Mouse (Mus musculus) midbrain, postnatal 0 days (tissue): ENCODE results near the gene Dpp9. TPM values are rescaled to one million over a fixed set of nuclear protein-coding genes. Genes with fewer than 3 reads are reported as not detected.

Experiments used
- ATAC-seq: fragments of 200-750 bp; cut with Nextera tagmentation; 2 replicates; pipeline ENCODE4 v1.8.0; 2017; ENCODE audit warnings: moderate number of reproducible peaks, mild to moderate bottlenecking, moderate TSS enrichment, moderate library complexity; ENCODE audit not compliant: low FRiP score
- DNase-seq: peaks from one replicate; pipeline ENCODE4 v3.0.0-alpha.2; 2015; ENCODE audit warnings: low spot score
- H3K27ac ChIP-seq: fragments of 300-500 bp; sonication (generic); 2 replicates; pipeline ENCODE4 v1.5.1; 2014; ENCODE audit warnings: low read depth, mild to moderate bottlenecking, low read length, mixed read lengths
- H3K27me3 ChIP-seq: fragments of 300-500 bp; sonication (generic); 2 replicates; pipeline ENCODE4 v1.6.1; 2014; ENCODE audit warnings: low read length, control low read depth, mixed read lengths; ENCODE audit not compliant: insufficient read depth
- H3K36me3 ChIP-seq: fragments of 300-500 bp; sonication (generic); 2 replicates; pipeline ENCODE4 v1.6.1; 2014; ENCODE audit warnings: low read length, control low read depth, mixed read lengths; ENCODE audit not compliant: insufficient read depth
- H3K4me1 ChIP-seq: fragments of 300-500 bp; sonication (generic); 2 replicates; pipeline ENCODE4 v1.6.1; 2014; ENCODE audit warnings: mild to moderate bottlenecking, control low read depth, antibody characterized with exemption, low read length, mixed read lengths; ENCODE audit not compliant: insufficient read depth
- H3K4me2 ChIP-seq: fragments of 300-500 bp; sonication (generic); 2 replicates; pipeline ENCODE4 v1.6.1; 2014; ENCODE audit warnings: low read depth, mild to moderate bottlenecking, low read length, mixed read lengths; ENCODE audit not compliant: poor library complexity, severe bottlenecking
- H3K4me3 ChIP-seq: fragments of 300-500 bp; sonication (generic); 2 replicates; pipeline ENCODE4 v1.5.1; 2014; ENCODE audit warnings: low read depth, mild to moderate bottlenecking, low read length, moderate library complexity
- H3K9ac ChIP-seq: fragments of 300-500 bp; sonication (generic); replicated peaks from 2 replicates; pipeline ENCODE4 v1.6.1; 2014; ENCODE audit warnings: mild to moderate bottlenecking, low read length, moderate library complexity, mixed read lengths; ENCODE audit not compliant: poor library complexity, severe bottlenecking
- H3K9me3 ChIP-seq: fragments of 300-500 bp; sonication (generic); 2 replicates; pipeline ENCODE4 v1.6.1; 2016; ENCODE audit warnings: low read length, control low read depth
- CTCF ChIP-seq: IDR thresholded peaks from 2 replicates; pipeline ENCODE4 v1.5.1; 2016; ENCODE audit warnings: antibody characterized with exemption, mild to moderate bottlenecking
- WGBS: fragments of 180-500 bp; shearing (Covaris S2); extraction: QIAGEN DNeasy Blood & Tissue Kit; methylation state at CpG from one replicate; pipeline ENCODE4 v1.1.7; 2014; 5-methylcytosine and 5-hydroxymethylcytosine counted together
- polyA plus RNA-seq: library from polyadenylated mRNA; unstranded; fragments of >200 nt; fragmentation: Nextera tagmentation; extraction: Ambion mirVana; gene quantifications from 2 replicates; pipeline ENCODE4 v1.2.1, GENCODE M21; 2015
- total RNA-seq: library from RNA; depleted of rRNA; stranded (reverse); fragments of >200 nt; gene quantifications from 2 replicates; pipeline ENCODE4 v1.2.3, GENCODE M21; 2014

The Dpp9 gene
- total and polyA plus RNA-seq, 2 experiments from 2014 or later = 19.4 to 24.6 TPM

GRCm38 (mm10) chr17:56219805-56220204 lies 1.1 kb upstream of the Dpp9 start:
- no peak for TF ChIP-seq CTCF
- no peaks in the 10 kb centered on the region for H3K36me3 ChIP-seq
- H3K27ac ChIP-seq = no peak overlapping the region
- H3K4me2 ChIP-seq = no peak overlapping the region
- 80% methylated on average over 3 of the region's 3 CpGs for WGBS
- H3K9me3 ChIP-seq = no peaks in the 10 kb centered on the region
- DNase-seq = no peak
- H3K4me3 ChIP-seq = no peak overlapping the region
- no peak for ATAC-seq
- H3K9ac ChIP-seq = no peak overlapping the region
- no peaks in the 10 kb centered on the region for H3K27me3 ChIP-seq
- peaks cover 14% of the 10 kb centered on the region for H3K4me1 ChIP-seq

GRCm38 (mm10) chr17:56219251-56219650 lies 546 bp upstream of the Dpp9 start:
- WGBS = 51% methylated on average over 12 of the region's 12 CpGs
- TF ChIP-seq CTCF = no peak
- Histone ChIP-seq H3K27me3 (no peaks in the 10 kb centered on the region), H3K4me1 (peaks cover 14% of the 10 kb centered on the region), H3K4me2 (peak overlapping the region; percentile 68), H3K9ac (peak overlapping the region; percentile 93; the same call in 1 of the 2 replicates), H3K4me3 (peak overlapping the region; percentile 76), H3K9me3 (no peaks in the 10 kb centered on the region), H3K27ac (peak overlapping the region; percentile 91; the same call in 1 of the 2 replicates), H3K36me3 (no peaks in the 10 kb centered on the region)
- DNase-seq (no peak), ATAC-seq (no peak)

GRCm38 (mm10) chr17:56217670-56218069 lies 1.0 kb downstream of the Dpp9 start:
- peak overlapping the region; percentile 91; the same call in 1 of the 2 replicates for H3K27ac ChIP-seq
- 67% methylated on average over 13 of the region's 13 CpGs for WGBS

DNA sequence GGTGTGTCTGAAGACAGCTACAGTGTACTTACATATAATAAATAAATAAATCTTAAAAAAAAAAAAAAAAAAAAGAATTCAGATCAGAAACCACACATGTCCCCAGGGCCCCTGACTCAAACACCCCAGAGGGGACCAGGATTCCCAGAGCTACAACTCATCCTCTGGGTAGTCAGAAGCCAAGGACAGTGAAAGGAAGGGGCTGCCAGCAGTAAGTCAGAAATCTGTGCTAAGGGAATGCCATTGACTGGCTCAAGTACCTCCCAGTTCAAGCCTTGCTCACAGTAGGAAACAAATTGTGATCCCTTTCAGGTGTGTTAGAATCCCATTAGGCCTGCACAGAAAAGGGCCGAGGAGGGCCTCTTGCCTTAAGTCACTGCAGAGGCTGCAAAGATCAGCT lies 4.5 kb downstream of the Dpp9 start:
- DNase-seq (no peak), ATAC-seq (no peak)
- Histone ChIP-seq H3K36me3 (peaks cover 32% of the 10 kb centered on the region), H3K27me3 (no peaks in the 10 kb centered on the region), H3K4me2 (no peak overlapping the region), H3K9me3 (no peaks in the 10 kb centered on the region), H3K4me1 (peaks cover 14% of the 10 kb centered on the region), H3K9ac (no peak overlapping the region), H3K4me3 (no peak overlapping the region), H3K27ac (no peak overlapping the region)
- no peak for TF ChIP-seq CTCF
- WGBS = 81% methylated on average over 1 of the region's 1 CpGs

More at GRCm38 (mm10) chr17:56217670-56218069, 1.0 kb downstream of the Dpp9 start:
- peaks cover 4% of the 10 kb centered on the region; the same call in 1 of the 2 replicates for H3K36me3 ChIP-seq
- H3K4me3 ChIP-seq = peak overlapping the region; percentile 76
- ATAC-seq = no peak
- H3K27me3 ChIP-seq = no peaks in the 10 kb centered on the region
- H3K9me3 ChIP-seq = no peaks in the 10 kb centered on the region
- H3K4me1 ChIP-seq = peaks cover 14% of the 10 kb centered on the region
- H3K9ac ChIP-seq = peak overlapping the region; percentile 93
- TF ChIP-seq CTCF = no peak
- H3K4me2 ChIP-seq = peak overlapping the region; percentile 68
- no peak for DNase-seq

DNA sequence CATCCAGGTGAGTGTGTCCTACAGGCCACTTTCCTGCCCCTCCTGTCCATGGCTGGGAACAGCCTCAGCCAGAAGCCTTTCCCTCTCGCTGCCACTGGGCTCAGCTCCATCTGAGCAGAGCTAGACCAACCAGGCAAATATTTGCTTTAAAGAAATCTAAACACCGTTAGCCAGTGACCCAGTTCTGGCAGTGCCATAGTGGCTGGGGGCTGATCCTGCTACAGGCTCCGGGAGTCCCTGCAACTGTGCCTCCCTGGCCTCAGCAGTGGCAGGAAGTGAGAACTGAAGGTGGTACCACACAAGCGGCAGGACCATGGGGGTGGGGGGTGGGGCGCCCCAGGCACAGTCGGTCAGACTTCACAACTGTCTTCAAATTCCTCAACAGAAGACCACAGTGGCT lies 6.0 kb downstream of the Dpp9 start:
- no peak overlapping the region for H3K9ac ChIP-seq
- no peak for DNase-seq
- 0 out of 2 replicates have a peak overlapping the region, but pooled peaks have one; percentile 3 for H3K27ac ChIP-seq
- no peaks in the 10 kb centered on the region for H3K27me3 ChIP-seq
- peaks cover 48% of the 10 kb centered on the region for H3K36me3 ChIP-seq
- H3K4me2 ChIP-seq = no peak overlapping the region
- no peak for ATAC-seq
- TF ChIP-seq CTCF = no peak
- no peak overlapping the region for H3K4me3 ChIP-seq
- H3K4me1 ChIP-seq = peaks cover 12% of the 10 kb centered on the region
- H3K9me3 ChIP-seq = no peaks in the 10 kb centered on the region
- 73% methylated on average over 6 of the region's 6 CpGs for WGBS

DNA sequence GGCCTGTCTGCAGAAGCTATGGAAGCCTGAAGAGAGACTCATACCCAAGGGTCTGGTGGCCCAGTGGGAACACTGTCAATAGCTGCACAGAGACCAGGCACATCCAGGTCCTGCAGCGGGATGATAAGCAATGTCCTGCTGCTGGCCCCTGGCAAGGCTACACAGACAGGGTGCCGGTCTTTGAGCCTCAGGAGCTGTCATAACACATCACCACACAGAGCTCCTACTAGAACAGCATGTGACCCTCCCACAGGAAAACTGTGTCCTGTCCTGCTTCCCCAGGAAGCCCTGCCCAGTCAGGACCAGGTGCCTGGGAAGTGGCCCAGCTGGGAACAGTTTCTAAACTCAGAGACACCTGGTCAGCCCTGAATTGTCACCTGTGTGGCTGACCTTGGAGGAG lies 7.6 kb downstream of the Dpp9 start:
- no peak overlapping the region for H3K4me2 ChIP-seq
- no peaks in the 10 kb centered on the region for H3K27me3 ChIP-seq
- no peak for TF ChIP-seq CTCF
- H3K27ac ChIP-seq = no peak overlapping the region
- H3K4me3 ChIP-seq = no peak overlapping the region
- WGBS = 89% methylated on average over 2 of the region's 2 CpGs
- H3K9me3 ChIP-seq = no peaks in the 10 kb centered on the region
- peaks cover 64% of the 10 kb centered on the region for H3K36me3 ChIP-seq
- ATAC-seq = no peak
- H3K9ac ChIP-seq = no peak overlapping the region
- no peaks in the 10 kb centered on the region for H3K4me1 ChIP-seq
- DNase-seq = no peak
